Mouse (Mus musculus): ENCODE results near the gene Flot2.
A peak's percentile ranks its signal among the peaks of the same experiment; 100 is the strongest.
"Not testable (repeated sequence)": the region's sequence is repeated elsewhere in the genome, so short reads cannot be mapped to it uniquely, and the experiment has no call there.

DNA sequence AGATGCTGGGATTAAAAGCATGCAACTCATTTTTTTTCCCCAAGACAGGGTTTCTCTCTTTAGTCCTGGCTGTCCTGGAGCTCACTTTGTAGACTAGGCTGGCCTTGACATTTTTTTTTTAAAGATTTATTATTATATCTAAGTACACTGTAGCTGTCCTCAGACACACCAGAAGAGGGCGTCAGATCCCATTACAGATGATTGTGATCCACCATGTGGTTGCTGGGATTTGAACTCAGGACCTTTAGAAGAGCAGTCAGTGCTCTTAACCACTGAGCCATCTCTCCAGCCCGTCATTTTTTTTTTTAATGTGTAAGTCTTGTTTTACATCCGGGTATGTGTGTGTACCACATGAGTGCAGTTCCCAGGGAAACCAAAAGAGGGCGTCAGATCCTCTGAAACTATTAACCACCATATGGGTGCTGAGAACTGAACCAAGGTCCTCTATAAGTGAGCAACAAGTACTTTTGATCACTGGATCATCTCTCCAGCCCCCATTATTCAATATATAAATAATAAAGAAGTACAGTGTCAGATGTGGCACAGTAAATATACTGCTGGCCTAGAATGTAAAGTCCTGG lies 4.6 kb downstream of the Flot2 start:
- peak; percentile 10; the same call in 1 of the 2 replicates for TF ChIP-seq CTCF (IDR thresholded peaks at IDR 0.05; ENCODE audit: low read depth)
- not testable (repeated sequence) for TF ChIP-seq EP300 (IDR thresholded peaks at IDR 0.05; ENCODE audit: low read depth)

Measured in liver, postnatal 0 days (tissue).